Mouse (Mus musculus) yolk sac, embryonic 10.5 days (tissue): ENCODE data around the gene Aqp9.
A peak's percentile ranks its signal among the peaks of the same experiment; 100 is the strongest.
"Not testable (repeated sequence)": the region's sequence is repeated elsewhere in the genome, so short reads cannot be mapped to it uniquely, and the experiment has no call there.

Source experiments
- DNase-seq: peaks from one replicate; pipeline ENCODE4 v3.0.0-alpha.2; 2017; ENCODE audit warnings: low spot score

Gene Aqp9

GRCm38 (mm10) chr9:71138936-71139335, 29.5 kb downstream of the Aqp9 start:
- no peak for DNase-seq

- DNase-seq = peak; percentile 63
Observed at GRCm38 (mm10) chr9:71137267-71137945, 31.1 kb downstream of the Aqp9 start.

DNA sequence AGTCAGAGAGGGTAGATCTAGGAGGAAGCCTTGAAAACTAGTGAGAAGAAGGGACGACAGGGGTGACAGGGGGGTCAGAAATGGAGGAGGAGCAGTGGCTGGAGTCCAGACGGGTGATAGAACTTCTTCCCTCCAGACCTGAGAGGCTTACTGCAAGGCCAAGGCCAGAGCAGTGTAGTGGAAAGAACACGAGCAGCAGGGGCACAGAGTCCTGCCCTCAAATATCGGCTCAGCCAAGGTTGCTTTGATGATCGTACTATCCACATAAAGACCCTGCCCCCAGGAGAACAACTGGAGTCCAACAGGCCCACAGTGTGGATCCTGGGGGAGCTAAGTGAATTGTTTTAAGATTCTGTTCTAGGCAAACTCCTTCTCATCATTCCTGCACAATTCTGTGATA, 33.4 kb downstream of the Aqp9 start:
- DNase-seq = no peak

GRCm38 (mm10) chr9:71133190-71133589, 35.3 kb downstream of the Aqp9 start:
- peak; percentile 18 for DNase-seq

- no peak for DNase-seq
Observed at GRCm38 (mm10) chr9:71131822-71132221, 36.7 kb downstream of the Aqp9 start.

DNA sequence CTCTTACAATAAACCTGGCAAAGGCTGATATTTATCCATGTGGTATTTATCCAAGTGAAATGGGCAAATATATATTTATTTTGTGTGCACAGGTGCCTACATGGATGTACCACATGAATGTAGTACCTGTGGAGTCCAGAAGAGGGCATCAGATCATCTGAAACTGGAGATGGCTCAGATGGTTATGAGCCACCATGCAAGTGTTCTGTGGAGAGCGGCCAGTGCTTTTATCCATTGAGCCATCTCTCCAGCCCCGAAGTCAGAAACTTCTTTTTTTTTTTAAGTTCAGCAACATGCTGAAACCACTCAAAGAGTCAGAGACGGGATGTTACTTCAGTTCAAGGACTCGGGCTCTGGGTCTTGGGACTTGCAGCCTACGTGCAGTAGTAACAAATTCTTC, 39.6 kb downstream of the Aqp9 start:
- DNase-seq = peak; percentile 58

DNA sequence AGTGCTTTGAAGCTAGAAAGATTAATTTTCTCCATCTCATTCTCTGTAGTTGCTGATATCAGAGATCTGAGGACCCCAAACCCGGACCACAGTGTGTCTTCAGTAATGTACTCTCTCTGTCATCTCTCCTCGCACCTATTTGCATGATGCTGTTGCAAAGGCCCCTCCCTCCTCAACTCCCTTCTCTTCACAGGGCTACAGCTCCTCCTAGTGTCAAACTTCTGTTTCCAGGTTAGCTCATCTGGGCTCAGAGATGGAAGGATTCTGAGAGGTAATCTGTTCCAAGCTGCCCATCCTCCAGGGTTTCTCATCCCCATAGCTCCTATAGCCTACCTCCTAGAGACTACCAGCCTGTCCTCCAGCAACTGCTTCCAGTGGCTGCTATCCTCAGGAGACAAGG, 42.3 kb downstream of the Aqp9 start:
- no peak for DNase-seq

- DNase-seq = not testable (repeated sequence)
Observed at GRCm38 (mm10) chr9:71123095-71123494, 45.4 kb downstream of the Aqp9 start.

DNA sequence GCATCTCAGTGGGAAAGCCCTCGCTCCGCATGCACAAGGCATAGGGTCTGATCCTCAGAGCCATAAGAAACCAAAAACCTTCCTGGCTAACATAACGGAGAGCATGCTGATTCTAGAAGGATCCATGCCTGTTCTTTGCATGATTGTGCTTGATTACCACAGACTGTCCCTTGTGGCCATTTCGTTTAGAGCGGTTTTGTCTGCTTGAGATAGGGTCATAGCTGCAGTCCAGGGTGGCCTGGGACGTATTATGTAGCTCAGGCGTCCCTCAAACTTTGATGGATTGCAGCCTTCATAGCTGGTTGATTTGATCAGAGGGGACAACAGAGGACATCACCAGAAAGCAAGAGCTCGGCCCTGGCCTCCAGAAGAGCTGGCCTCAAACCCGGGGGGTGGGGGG, 47.6 kb downstream of the Aqp9 start:
- DNase-seq = no peak

- DNase-seq = no peak
Observed at GRCm38 (mm10) chr9:71113166-71113565, 55.3 kb downstream of the Aqp9 start.

DNA sequence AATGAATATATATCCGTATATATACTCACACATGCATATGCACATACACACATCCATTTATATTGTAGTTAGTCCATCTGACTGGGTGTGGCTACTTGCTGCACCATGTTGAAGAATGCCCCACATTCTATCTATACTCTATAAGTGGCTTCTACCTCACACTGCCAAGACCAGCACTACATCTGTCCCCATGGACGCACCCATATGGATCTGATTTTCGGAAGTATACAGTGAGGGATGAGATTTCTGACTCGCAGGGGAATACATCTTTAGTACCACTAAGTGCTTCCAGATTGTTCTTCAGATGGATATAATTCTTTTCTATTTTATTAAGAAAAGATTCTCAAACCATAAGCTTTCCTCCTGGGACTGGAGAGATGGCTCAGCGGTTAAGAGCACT, 65.0 kb downstream of the Aqp9 start:
- DNase-seq = no peak

DNA sequence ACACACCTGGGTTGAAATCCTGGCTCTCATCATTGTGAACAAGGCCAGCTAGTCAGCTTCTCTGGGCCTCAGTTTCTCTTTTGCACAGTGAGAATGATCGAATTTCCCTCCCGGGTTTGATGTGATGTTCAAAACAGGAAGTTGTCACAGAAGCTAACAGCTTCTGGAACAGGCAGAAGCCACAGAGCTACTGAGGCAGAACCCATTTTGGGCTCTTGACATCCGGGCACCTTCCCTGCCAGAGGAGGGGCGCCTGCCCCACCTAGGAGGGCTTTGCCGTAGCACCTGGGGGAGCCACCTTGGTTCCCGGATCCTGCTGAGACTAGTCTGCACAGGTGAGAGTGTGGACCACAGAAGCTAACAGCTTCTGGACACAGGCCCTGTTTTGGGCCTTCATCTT, 74.4 kb downstream of the Aqp9 start:
- no peak for DNase-seq

GRCm38 (mm10) chr9:71092038-71092437, 76.4 kb downstream of the Aqp9 start:
- DNase-seq = peak; percentile 15

- no peak for DNase-seq
Observed at GRCm38 (mm10) chr9:71079201-71079600, 89.3 kb downstream of the Aqp9 start.

- no peak for DNase-seq
Observed at GRCm38 (mm10) chr9:71077251-71077825, 91.1 kb downstream of the Aqp9 start.

GRCm38 (mm10) chr9:71076201-71076648, 92.3 kb downstream of the Aqp9 start:
- no peak for DNase-seq

GRCm38 (mm10) chr9:71073831-71074230, 94.7 kb downstream of the Aqp9 start:
- DNase-seq = no peak

DNA sequence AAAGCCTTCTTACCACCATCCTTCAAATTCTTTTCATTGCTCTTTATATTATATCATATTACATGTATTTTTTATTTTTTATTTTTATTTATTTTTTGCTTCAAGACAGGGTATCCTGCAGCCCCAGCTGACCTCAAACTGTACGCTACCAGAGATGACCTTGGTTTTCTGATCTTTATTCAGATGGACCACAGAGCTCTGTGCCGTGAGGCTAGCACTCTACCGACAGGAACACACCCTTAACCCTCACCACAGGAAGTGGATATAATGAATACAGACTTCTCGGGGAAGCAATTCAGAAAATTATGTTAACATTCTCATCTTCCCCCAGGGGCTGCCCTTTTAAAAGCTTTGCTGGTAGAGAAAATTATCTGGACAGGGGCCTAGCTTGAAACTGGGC, 95.4 kb downstream of the Aqp9 start:
- no peak for DNase-seq

DNA sequence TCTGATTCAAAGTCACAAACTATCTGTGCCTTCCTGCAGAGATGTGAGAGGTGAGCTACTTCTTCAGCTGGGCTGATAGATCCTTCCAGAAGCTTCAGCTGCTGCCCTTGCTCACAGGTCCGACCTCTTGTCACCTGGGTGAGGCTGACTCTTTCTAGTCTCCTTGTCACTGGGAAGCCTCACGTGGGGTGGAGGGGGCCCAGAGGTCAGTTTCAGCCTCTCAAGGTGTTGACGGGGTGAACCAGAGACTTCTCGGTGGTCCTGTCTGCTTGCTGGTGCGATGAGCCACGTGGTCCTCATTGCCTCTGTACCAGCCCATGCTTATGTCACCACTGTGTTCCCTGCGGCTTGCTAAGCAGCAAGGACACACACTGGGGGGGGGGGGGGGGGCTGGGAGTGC, 96.0 kb downstream of the Aqp9 start:
- no peak for DNase-seq

DNA sequence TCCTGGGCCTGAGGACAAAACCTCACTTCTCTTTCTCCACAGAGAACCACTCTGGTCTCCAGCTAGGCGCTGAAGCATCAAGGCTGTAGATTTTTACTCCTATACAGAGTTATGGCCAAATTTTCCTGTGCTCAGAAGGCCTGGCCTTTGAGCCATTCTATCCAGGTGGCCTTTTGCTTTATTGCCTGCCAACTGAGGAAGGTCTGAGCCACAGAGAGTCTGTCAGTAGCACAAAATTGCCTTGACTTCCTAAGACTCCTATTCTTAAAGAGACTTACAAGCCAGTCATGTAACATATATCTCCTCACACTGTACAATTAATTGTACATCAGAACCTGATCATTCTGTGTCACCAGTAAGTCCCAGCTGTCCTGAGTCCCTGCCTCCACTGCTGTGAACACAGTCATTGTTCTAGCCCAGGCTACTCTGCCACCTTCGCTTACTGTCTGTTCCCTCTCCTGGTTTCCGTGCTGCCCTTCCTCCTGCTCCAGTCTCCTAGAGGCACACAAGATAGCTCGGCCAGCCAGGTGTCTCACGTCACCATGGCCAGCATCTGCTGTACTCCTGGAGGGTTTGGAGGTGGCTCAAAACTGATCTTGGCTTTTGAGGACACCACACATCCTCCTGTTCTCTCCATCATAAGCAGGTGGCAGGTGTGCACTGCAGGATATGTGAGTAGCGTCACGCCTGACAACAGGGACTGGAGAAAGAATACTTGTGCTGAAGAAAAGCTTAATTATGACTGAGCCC, 96.7 kb downstream of the Aqp9 start:
- no peak for DNase-seq

GRCm38 (mm10) chr9:71070628-71071027, 97.9 kb downstream of the Aqp9 start:
- no peak for DNase-seq

DNA sequence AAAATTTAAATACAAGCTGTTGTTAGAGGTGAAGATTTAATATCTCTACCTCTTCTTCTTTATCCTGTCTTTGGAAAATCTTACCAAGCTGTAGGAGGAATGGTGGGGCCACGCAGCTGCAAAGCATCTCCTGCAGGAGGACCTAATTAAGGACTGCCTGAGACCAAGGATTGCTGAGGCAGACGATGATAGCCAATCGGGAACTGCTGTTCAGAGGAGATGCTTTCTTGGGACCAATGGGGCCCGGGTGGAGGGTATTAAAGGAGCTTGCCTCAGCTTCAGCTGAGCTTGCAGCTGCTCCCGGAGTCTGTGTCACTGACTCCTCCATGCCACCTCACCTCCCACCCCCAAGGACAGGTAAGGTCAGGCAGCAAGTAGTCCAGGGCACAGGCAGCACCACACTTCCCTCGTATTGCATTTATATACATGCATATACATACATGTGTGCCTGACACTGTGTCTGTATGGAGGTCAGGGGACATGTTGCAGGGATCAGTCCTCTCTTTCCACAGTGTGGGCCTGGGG, 99.6 kb downstream of the Aqp9 start:
- no peak for DNase-seq

GRCm38 (mm10) chr9:71067156-71067555, 101.3 kb downstream of the Aqp9 start:
- DNase-seq = no peak
